Mouse (Mus musculus): Measurements from ENCODE around the gene A1cf. TPM values are rescaled to one million over a fixed set of nuclear protein-coding genes. Genes with fewer than 3 reads are reported as not detected.

A1cf gene
- not detected in 2 replicates for polyA plus RNA-seq (2016; fragmentation: Nextera tagmentation; extraction: Ambion mirVana)

GRCm38 (mm10) chr19:31868521-31868920 is at the start of gene A1cf:
Gene A1cf, plus strand, starts transcription at chr19:31868764.
- Histone ChIP-seq H3K4me3 (no peak within 1 kb of the TSS), H3K9me3 (no peaks in the 10 kb centered on the region), H3K36me3 (replicated peaks) (no peaks in the 10 kb centered on the region), H3K27me3 (ENCODE audit: poor library complexity, severe bottlenecking) (no peaks in the 10 kb centered on the region), H3K27ac (no peak within 1 kb of the TSS), H3K4me1 (no peaks in the 10 kb centered on the region)
- WGBS: 93% methylated on average over 7 of the region's 7 CpGs
- no peak for DNase-seq (ENCODE audit: extremely low spot score, low spot score)

GRCm38 (mm10) chr19:31834250-31834649 is 34.3 kb upstream of the A1cf start:
- Histone ChIP-seq H3K27me3 (ENCODE audit: poor library complexity, severe bottlenecking) (no peaks in the 10 kb centered on the region), H3K4me3 (no peak overlapping the region), H3K27ac (no peak overlapping the region), H3K9me3 (no peaks in the 10 kb centered on the region), H3K4me1 (no peaks in the 10 kb centered on the region), H3K36me3 (replicated peaks) (no peaks in the 10 kb centered on the region)
- WGBS: 94% methylated on average over 5 of the region's 5 CpGs
- no peak for DNase-seq (ENCODE audit: extremely low spot score, low spot score)

- H3K36me3 ChIP-seq (replicated peaks): no peaks in the 10 kb centered on the region
- H3K4me3 ChIP-seq: no peak overlapping the region
- no peak overlapping the region for H3K27ac ChIP-seq
- no peak for DNase-seq (ENCODE audit: extremely low spot score, low spot score)
- H3K4me1 ChIP-seq: 0 out of 2 replicates have a peak, but pooled peaks cover 3% of the 10 kb centered on the region
- H3K9me3 ChIP-seq: no peaks in the 10 kb centered on the region
- 79% methylated on average over 3 of the region's 3 CpGs for WGBS
- H3K27me3 ChIP-seq (ENCODE audit: poor library complexity, severe bottlenecking): no peaks in the 10 kb centered on the region
Measured at GRCm38 (mm10) chr19:31861909-31862308, 6.7 kb upstream of the A1cf start.

- DNase-seq (ENCODE audit: extremely low spot score, low spot score): no peak
- Histone ChIP-seq H3K4me3 (no peak overlapping the region), H3K4me1 (0 out of 2 replicates have a peak, but pooled peaks cover 3% of the 10 kb centered on the region), H3K27ac (no peak overlapping the region), H3K36me3 (replicated peaks) (no peaks in the 10 kb centered on the region), H3K27me3 (ENCODE audit: poor library complexity, severe bottlenecking) (no peaks in the 10 kb centered on the region), H3K9me3 (no peaks in the 10 kb centered on the region)
- 72% methylated on average over 6 of the region's 6 CpGs for WGBS
Measured at GRCm38 (mm10) chr19:31862512-31863249, 5.9 kb upstream of the A1cf start.

GRCm38 (mm10) chr19:31865451-31865850 is 3.1 kb upstream of the A1cf start:
- Histone ChIP-seq H3K27me3 (ENCODE audit: poor library complexity, severe bottlenecking) (no peaks in the 10 kb centered on the region), H3K27ac (no peak overlapping the region), H3K4me3 (no peak overlapping the region), H3K9me3 (no peaks in the 10 kb centered on the region), H3K36me3 (replicated peaks) (no peaks in the 10 kb centered on the region), H3K4me1 (0 out of 2 replicates have a peak, but pooled peaks cover 3% of the 10 kb centered on the region)
- WGBS: 88% methylated on average over 4 of the region's 4 CpGs
- no peak for DNase-seq (ENCODE audit: extremely low spot score, low spot score)

- 90% methylated on average over 4 of the region's 4 CpGs for WGBS
- no peaks in the 10 kb centered on the region for H3K4me1 ChIP-seq
- DNase-seq (ENCODE audit: extremely low spot score, low spot score): no peak
Measured at GRCm38 (mm10) chr19:31868076-31868475, 488 bp upstream of the A1cf start.

GRCm38 (mm10) chr19:31868971-31869370 is 407 bp downstream of the A1cf start:
- DNase-seq (ENCODE audit: extremely low spot score, low spot score): no peak
- no peak overlapping the region for H3K4me3 ChIP-seq
- 89% methylated on average over 6 of the region's 6 CpGs for WGBS
- H3K36me3 ChIP-seq (replicated peaks): no peaks in the 10 kb centered on the region
- H3K9me3 ChIP-seq: no peaks in the 10 kb centered on the region
- no peak overlapping the region for H3K27ac ChIP-seq
- H3K4me1 ChIP-seq: no peaks in the 10 kb centered on the region
- H3K27me3 ChIP-seq (ENCODE audit: poor library complexity, severe bottlenecking): no peaks in the 10 kb centered on the region

More at GRCm38 (mm10) chr19:31868076-31868475, 488 bp upstream of the A1cf start:
- no peaks in the 10 kb centered on the region for H3K27me3 ChIP-seq (ENCODE audit: poor library complexity, severe bottlenecking)
- no peaks in the 10 kb centered on the region for H3K36me3 ChIP-seq (replicated peaks)
- H3K27ac ChIP-seq: no peak overlapping the region
- H3K9me3 ChIP-seq: no peaks in the 10 kb centered on the region
- no peak overlapping the region for H3K4me3 ChIP-seq

GRCm38 (mm10) chr19:31871377-31871776 is 2.8 kb downstream of the A1cf start:
- Histone ChIP-seq H3K4me3 (no peak overlapping the region), H3K9me3 (no peaks in the 10 kb centered on the region), H3K27ac (no peak overlapping the region), H3K27me3 (ENCODE audit: poor library complexity, severe bottlenecking) (no peaks in the 10 kb centered on the region), H3K4me1 (no peaks in the 10 kb centered on the region), H3K36me3 (replicated peaks) (no peaks in the 10 kb centered on the region)
- DNase-seq (ENCODE audit: extremely low spot score, low spot score): no peak
- WGBS: 83% methylated on average over 2 of the region's 2 CpGs

- Histone ChIP-seq H3K36me3 (replicated peaks) (no peaks in the 10 kb centered on the region), H3K9me3 (no peaks in the 10 kb centered on the region), H3K4me3 (no peak overlapping the region), H3K27ac (no peak overlapping the region), H3K4me1 (no peaks in the 10 kb centered on the region), H3K27me3 (ENCODE audit: poor library complexity, severe bottlenecking) (no peaks in the 10 kb centered on the region)
- no peak for DNase-seq (ENCODE audit: extremely low spot score, low spot score)
- WGBS: 81% methylated on average over 4 of the region's 4 CpGs
Measured at GRCm38 (mm10) chr19:31877968-31878367, 9.4 kb downstream of the A1cf start.

GRCm38 (mm10) chr19:31884594-31884993 is 16.0 kb downstream of the A1cf start:
- H3K36me3 ChIP-seq (replicated peaks): no peaks in the 10 kb centered on the region
- no peaks in the 10 kb centered on the region for H3K4me1 ChIP-seq
- no peak for DNase-seq (ENCODE audit: extremely low spot score, low spot score)
- no peaks in the 10 kb centered on the region for H3K9me3 ChIP-seq
- 87% methylated on average over 4 of the region's 4 CpGs for whole genome bisulfite sequencing
- no peak overlapping the region for H3K27ac ChIP-seq
- H3K4me3 ChIP-seq: no peak overlapping the region
- no peaks in the 10 kb centered on the region for H3K27me3 ChIP-seq (ENCODE audit: poor library complexity, severe bottlenecking)

GRCm38 (mm10) chr19:31887275-31887674 is 18.7 kb downstream of the A1cf start:
- no peaks in the 10 kb centered on the region for H3K9me3 ChIP-seq
- 91% methylated on average over 2 of the region's 2 CpGs for WGBS
- H3K27me3 ChIP-seq (ENCODE audit: poor library complexity, severe bottlenecking): no peaks in the 10 kb centered on the region

GRCm38 (mm10) chr19:31889988-31890387 is 21.4 kb downstream of the A1cf start:
- Histone ChIP-seq H3K4me1 (no peaks in the 10 kb centered on the region), H3K36me3 (replicated peaks) (no peaks in the 10 kb centered on the region), H3K27me3 (ENCODE audit: poor library complexity, severe bottlenecking) (no peaks in the 10 kb centered on the region), H3K27ac (no peak overlapping the region), H3K4me3 (no peak overlapping the region), H3K9me3 (no peaks in the 10 kb centered on the region)
- WGBS: 82% methylated on average over 4 of the region's 4 CpGs
- DNase-seq (ENCODE audit: extremely low spot score, low spot score): no peak

More at GRCm38 (mm10) chr19:31887275-31887674, 18.7 kb downstream of the A1cf start:
- H3K4me3 ChIP-seq: no peak overlapping the region
- DNase-seq (ENCODE audit: extremely low spot score, low spot score): no peak
- H3K36me3 ChIP-seq (replicated peaks): no peaks in the 10 kb centered on the region
- no peak overlapping the region for H3K27ac ChIP-seq
- no peaks in the 10 kb centered on the region for H3K4me1 ChIP-seq

- no peaks in the 10 kb centered on the region for H3K27me3 ChIP-seq (ENCODE audit: poor library complexity, severe bottlenecking)
- no peaks in the 10 kb centered on the region for H3K4me1 ChIP-seq
- WGBS: 90% methylated on average over 6 of the region's 6 CpGs
- no peaks in the 10 kb centered on the region for H3K36me3 ChIP-seq (replicated peaks)
- no peaks in the 10 kb centered on the region for H3K9me3 ChIP-seq
- DNase-seq (ENCODE audit: extremely low spot score, low spot score): no peak
- H3K27ac ChIP-seq: no peak overlapping the region
- H3K4me3 ChIP-seq: no peak overlapping the region
Measured at GRCm38 (mm10) chr19:31891001-31891893, 22.7 kb downstream of the A1cf start.

Measured in forebrain, embryonic 10.5 days (tissue).